Mouse (Mus musculus): ENCODE data around the gene Slc1a1.

Gene Slc1a1

DNA sequence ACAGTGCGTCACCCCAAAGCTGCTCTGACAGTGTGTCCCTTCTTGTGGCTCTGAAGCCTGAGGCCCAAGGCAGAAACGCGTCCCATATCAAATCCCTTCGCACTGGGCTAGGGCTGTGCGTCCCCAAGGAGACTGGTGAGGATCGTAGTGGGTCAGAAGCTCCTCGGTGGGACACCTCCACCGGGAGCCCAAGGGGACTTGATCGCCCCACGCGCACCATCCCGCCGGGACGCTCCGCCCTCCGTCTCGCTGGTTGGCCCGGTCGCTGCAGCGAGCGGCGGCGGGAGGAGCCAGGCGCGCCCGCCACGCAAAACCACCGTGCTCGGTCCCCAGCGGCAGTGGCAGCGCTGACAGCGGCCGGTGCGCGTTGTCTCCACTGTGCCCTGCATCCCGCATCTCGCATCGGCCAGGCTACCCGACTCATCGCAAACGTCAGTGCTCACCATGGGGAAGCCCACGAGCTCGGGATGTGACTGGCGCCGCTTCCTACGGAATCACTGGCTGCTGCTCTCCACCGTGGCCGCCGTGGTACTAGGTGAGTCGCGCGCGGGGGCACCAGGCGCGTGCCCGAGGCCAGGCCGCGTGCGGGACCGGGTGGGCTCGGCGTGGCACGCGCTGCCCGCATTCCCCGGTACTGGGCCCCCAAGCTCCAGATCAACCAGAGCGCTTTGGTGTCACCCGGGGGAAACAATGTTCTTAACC is at the start of gene Slc1a1:
Gene Slc1a1 (plus strand): TSS at position 252 of the 702 bp plus-strand sequence.
- DNase-seq, result peak; percentile 72

DNA sequence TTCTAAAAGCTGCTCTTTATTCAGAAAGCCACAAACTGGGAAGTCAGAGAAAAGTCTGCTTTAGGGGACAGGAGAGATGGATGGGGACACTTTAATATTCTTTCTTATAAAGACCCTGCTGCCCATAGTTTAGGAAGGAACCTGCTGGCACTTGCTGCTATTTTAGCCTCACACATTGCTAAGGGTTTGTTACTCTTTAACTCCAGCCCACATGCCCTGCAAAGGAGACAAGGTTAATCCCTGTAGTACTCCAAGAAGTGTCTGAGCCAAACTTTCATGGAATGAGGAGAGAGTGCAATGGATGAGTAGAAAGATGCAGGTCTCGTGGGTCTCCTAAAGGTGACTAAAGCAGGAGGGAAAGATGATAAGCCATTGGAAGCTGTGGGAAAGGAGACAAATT is 44.7 kb upstream of the Slc1a1 start:
- DNase-seq, result no peak

DNA sequence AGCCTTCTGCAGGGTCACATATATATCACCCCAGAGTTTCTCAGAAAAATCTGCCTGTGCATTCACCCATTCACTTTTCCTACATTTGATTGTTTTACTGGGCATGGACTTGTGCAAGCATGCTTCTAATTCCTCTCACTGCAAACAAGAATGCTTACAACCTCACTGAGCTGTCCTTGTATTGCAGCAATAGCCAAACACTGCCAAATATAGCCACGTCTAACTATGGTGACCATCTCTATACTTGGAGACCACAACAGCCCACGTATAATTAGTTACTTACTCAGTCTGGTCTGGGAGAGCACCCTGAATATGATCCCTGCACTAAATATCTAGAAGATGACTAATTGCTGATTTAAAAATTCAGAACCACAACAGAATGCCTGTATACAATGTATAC is 41.5 kb upstream of the Slc1a1 start:
- no peak for DNase-seq

DNA sequence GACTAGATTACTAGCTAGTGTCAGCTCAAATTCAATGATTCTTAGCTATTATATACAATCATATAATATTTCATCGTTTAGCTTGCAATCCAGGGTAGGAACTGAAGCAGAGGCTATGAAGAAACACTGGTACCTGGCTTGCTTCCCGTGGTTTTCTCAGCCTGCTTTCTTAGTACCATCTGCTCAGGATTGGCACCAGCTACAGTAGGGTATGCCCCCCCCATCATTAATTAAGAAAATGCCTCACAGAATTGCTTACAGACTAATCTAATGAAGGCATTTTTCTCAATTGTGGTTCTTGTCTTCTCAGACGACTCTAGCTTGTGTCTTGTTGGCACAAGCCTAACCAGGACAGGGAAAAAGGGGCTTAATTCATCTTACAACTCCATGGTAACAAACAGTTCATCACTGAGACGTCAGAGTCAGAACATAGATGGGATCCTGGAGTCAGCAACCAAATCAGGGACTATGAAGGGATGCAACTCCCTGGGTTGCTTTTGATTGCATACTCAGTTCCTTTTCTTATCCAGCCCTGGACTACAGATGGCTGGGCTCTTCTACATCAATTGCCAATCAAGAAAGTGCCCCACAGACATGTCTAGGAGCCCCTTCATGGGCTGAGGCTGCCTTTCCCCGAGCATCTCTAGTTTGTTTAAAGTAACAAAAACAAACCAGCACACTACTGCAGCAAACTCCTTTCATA is 38.6 kb upstream of the Slc1a1 start:
- no peak for DNase-seq

DNA sequence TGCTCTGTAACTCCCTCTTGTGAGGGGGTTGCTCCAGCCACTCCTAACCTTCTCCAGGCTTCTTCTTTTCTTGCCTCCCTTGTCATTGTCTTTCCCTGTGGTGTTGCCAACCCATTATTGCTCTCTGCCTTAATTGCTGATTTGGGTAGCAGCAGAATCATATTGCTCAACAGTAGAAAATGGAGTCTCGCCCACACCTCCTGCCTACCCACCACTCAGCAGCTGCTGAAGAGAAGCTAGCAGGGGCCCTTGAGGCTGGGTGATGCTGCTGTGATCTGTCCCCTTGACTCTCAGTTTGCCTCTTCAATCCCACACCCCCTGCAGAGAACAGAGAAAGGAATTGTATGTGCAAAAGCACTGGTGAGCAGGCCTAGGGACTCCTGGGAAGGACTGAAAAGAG is 37.9 kb upstream of the Slc1a1 start:
- no peak for DNase-seq

DNA sequence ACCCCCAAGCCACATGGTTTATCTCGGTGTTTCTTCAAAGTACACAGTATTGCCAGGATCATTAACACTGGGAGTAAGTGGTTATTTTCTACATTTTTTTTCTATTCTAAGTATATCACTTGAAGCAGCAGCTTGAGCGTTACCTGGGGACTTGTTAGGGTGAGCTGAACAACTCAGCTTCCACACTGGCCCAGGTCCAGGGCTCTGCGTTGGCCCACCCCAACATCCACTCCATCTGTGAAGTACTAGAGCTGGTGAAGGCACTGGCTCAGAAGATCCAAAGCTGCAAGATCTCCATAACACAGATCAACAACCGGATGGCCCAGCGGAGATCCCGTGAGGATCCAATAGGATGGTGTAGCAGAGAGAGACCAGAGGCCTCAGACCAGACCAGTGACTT is 37.2 kb upstream of the Slc1a1 start:
- DNase-seq, result no peak

DNA sequence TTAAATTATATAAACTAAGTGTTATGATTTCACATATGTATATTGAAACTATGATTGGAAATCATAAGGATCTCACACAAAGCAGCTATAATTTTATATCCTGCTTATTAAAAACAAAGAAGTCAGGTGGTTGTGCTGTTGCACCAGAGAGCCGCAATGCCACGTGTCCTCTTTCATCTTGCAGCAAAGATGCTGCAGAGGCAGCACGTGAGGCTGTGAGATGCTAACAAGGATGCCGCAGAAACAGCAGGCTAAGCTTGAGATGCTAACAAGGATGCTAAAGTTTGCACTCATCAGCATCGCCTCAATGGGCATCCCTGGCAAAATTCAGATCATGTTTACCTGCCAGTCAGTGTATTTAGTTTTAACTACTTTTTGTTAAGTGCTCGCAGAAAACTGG is 34.4 kb upstream of the Slc1a1 start:
- DNase-seq, result no peak

DNA sequence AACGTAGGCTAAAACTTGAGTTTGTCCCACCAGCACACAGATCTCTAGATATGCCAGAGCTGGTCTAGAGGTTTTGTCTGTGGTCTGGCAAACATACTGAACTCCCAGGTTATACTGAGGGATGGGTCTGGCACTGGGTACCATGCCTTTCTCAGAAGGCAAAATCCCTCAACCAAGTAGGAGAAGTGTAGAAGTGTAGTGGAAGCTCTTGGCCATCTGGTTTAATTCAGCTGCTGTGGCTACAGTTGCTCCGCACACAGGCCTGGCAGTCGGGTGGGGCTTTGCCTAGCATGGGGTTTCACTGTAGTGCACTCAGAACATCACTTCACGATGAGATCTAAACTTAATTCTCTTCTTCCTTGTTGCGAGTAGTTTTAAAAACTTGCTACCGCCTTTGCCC is 28.6 kb upstream of the Slc1a1 start:
- DNase-seq, result no peak

DNA sequence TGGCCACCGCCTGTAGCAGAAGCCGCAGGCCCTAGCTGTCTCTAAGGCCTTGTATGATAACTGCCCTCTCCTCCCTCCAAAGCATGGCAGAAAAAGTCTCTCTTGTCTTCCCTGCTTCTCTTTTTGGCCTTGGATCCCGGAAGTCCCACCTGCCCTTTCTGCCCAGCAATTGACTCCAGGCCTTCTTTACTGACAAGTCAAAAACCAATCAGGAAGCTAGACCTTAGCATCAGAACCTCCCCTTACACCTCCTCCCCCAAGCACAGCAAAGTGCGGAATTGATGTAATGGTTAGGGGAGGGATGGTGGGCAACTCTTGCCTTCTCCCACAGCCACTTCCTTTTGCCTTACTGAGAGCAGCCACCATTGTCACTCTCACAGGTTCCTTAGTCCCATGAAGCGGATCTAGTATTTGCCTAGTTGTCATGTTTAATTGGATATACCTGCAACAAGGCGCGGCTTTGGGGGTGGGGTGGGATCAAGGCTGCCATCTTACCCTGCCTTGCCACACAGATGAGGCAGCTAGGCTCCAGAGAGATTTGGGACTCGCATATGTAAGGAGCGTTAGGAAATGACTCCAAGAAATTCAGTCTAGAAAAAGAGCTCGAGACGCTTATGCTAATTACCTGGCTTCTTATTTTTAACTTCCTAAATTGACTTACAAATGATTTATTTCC is 27.9 kb upstream of the Slc1a1 start:
- DNase-seq, result no peak

DNA sequence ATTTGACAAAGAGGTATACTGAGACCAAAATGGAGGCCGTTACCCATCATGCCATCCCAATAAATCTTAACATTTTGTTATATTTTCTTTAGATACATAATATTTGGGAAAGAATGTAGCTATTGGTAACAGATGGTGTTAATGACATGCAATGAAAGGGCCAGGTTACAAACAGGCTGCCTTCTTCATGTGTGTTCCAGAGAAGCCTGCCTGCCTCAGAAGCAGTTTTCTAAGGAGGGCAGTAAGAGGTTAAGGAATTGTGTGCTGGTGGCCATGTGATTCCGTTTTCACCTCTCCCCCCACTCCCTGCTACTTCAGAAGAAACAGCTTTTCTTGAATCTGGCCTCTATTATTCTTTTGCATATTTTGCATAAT is 27.4 kb upstream of the Slc1a1 start:
- DNase-seq, result no peak

DNA sequence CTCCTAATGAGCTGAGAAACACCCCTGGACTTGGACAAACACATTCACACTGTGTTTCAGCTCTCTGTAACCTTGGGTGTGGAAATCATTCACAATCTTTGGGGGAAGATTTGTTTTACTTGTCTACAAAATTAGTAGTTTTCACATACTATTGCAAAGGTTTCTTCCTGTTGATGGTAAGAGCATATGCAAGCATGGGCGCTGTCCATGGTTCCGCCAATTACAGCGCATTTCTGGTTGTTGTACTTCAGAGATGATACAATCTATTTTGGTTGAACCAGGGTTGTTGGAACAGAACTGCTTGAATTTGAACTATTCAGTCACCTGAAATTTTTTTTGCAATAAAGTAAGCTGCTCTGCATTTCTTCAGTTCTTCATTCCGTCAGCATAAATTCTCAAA is 16.6 kb upstream of the Slc1a1 start:
- DNase-seq, result no peak

DNA sequence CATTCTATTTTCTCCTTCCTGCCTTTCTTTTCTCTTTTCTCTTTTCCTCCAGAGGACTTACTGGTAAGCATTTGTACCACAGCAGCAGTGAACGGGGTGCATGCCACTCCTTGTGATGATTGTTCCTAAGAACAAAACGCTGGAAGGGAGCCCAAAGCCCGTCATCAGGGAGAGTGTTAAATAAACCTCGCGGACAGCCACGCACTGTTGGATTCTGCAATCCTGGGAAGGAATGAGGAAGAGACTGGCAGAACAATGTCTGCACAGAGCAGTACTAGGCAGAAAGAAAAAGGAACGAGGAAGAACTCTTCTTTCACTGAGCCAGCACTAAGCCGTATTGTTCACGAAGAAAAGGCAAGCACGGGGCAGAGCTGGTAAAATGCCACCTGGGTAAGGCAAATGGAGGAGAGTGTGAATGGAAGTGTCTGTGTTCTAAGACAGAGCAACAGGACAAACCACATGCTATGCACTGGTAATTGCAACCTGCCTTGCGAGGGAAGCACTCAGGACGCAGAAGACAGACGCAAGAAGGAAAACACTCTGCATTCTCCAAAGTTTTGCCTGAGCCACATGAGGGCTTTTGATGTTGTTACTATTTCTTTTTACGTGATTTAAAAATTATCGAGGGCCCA is 7.0 kb upstream of the Slc1a1 start:
- no peak for DNase-seq

DNA sequence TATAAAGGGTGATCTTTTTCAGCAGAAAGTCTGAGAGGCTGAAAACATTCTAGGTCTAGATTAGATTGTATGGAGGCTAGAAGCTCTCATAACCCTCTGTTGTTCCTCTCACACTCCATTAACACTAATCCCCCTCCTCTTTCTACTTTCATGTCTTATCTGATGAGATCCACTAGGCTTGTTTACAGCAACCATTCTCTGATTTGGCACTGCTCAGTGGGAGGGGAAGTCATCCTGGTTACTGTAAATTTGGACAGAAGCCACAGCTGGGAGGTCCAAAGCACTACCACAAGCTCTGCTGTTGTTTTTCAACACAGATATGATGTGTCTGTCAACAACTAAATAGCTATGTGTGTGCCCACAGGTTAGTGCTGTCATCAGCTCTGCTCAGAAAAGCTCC is 3.5 kb upstream of the Slc1a1 start:
- DNase-seq, result no peak

DNA sequence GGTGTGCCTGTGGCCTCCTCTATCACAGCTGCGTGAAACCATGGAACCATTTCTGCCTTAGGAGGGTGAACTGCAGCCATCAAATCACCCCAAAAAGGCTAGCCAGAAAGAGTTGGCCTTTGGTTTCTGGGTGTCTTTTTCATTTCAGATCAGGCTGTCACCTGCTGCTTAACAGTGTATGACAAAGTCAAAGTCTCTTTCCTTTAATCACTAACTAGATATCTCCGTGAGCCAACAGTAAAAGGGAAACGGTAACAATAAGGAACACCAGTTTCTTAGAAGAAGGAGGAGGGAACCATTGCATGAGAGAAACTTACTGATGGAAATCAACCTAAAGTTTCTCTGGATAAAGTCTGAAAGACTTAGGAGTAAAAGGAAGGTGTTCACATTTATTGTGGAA is 2.2 kb upstream of the Slc1a1 start:
- no peak for DNase-seq

DNA sequence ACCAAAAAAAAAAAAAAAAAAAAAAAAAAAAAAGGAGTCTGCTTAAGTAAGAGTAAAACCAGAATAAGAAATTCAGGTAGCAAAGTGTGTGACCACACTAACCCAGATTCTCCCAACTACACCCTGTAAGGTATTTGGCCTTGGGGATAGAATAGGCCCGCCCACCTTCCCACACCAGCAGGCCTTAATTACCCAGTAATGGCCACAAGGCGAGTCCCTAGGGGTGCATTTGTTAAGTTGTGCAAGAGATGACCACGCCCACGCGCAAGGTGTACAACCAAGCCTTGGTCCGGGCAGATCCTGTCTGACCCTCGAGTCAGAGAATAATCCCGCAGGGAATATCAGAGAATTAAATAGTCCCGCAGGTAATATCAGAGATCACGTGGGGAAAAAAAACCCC is 461 bp upstream of the Slc1a1 start:
- DNase-seq, result peak; percentile 57

DNA sequence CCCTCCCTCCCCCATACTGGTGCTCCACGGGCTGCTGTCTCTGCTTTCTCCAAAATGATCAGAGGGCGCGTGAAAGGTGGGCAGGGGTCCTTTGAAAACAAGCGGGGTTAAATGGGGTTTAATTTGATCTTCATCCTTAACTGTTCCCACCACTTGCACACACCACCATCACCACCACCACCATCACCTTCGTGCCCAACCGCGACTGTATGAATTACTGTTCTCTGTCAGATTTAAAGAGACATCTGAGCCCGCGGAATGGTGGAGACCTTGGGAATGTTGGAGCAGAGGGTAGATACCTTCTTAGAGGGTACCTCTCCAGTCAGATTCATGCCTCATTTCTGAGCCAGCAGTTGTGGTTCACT is 633 bp downstream of the Slc1a1 start:
- peak; percentile 41 for DNase-seq

DNA sequence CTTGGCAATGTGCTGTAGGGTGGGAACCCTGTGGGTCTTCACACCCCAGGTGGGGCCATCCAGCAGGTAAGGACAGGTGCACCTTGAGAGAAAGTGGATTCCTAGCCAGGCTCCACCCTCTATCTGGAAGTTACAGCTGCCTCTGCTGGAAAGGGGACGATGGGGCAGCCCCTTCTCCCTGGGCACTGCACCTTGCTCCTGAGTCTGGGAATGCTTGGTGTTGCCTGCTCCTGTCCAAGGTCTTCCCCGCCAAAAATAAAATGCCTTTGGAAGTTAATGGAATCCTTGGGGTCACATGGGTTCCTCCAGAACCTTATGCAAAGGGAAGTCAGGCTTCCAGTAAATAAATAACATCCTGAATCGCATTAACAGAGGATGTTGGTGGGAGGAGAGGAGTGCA is 1.3 kb downstream of the Slc1a1 start:
- DNase-seq, result peak; percentile 22

DNA sequence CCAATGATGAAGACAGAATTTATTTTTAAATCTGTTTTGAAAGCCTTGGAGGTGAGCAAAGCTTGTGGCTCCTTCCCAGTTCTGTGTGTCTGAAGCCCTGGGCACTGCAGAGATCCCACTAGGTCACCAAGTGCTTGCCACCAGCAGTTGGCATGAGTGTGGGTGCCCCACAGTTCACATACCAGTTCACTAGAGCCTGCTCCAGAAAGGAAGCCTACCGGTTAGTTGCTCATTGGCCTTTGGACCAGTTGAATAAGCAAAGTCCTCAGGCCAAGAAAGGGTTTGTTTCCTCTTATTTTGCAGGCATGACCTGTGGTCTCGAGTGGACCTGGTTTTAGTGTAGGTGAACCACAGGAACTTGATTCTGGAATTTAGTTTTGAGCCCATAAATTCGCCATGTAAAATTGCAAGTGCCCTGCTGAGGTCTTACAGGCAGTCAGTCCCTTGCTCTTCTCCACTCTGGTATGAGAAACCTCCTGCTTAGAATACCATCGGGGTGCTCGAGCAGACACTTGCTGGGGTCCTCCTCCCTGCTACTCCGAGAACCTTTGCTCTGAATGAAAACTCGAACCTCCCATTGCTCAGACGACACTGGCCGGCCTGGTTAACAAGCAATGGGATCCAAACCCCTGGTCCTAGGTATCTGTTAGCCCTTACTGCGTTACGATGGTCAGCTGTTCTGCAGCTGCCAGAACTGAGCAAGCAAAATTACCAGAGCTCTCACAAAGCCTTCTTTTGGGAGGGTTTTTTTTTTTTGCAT is 2.0 kb downstream of the Slc1a1 start:
- peak; percentile 15 for DNase-seq

DNA sequence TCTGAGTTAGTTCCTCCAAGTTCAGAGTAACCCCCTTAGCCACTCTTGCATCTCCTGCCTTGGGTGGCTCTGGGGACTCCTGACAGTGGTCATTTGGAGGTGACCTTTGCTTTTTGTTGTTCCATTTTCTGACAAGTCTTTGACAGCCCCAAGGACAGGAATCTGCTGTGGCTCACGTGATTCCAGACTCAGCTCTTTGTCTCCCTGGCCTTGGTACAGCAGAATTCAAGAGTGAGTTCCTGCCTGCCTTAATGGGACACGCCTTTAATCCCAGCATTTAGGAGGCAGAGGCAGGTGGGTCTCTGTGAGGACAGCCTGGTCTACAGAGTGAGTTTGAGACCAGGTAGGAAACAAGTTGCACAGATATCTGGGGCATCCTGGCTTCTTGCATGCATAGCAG is 3.9 kb downstream of the Slc1a1 start:
- no peak for DNase-seq

DNA sequence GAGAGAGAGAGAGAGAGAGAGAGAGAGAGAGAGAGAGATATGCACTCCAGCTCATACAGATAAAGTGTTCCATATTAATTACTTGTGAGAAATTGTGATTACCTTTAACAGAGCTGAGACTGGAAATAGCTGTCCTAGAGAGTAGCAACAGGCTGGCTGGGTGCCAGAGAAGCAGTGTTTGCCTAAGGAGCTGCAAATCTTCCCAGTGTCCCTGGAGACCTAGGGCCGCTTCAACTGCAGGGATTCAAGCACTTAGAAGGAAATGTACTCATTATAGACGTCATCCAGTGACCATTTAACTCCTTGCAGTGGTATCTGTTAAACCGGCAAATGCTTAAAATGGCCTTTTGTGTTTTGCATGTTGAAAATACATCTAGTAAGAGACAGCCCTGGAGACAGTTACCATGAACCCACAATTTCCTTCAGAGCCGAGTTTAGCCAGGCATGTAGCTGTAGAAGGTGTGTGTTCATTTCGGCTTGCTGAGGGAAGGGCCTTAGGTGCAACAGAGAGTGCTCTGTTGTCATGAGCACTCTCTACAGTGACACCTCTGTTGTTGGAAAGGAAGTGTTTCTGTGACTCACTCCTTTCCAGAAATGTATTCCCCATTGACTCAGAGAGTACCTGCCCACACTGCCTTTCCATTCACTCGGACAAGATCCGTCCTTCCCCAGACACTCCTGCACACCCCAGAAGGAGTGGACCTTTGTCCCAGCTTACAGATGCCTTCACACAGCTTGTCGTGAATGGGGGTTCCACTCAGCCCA is 10.3 kb downstream of the Slc1a1 start:
- DNase-seq, result no peak

DNA sequence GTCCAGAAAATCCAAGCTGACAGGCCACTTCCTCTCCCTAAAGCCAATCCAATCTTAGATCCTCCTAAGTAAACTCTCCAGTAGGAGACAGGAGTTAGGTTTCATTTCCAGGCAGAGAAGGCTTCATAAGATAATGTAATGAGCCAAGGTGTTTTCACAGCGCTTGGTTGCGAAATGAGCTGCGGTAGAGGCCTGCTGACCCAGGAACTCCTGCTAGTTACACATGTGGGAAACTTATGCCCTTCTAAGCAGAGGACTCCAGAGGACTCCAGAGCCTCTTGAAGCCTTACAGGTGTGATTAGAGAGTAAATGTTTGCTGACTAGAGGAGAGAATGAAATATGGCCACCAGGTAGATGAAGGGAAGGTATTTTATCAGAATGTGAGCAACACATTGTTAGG is 15.7 kb downstream of the Slc1a1 start:
- DNase-seq, result no peak

DNA sequence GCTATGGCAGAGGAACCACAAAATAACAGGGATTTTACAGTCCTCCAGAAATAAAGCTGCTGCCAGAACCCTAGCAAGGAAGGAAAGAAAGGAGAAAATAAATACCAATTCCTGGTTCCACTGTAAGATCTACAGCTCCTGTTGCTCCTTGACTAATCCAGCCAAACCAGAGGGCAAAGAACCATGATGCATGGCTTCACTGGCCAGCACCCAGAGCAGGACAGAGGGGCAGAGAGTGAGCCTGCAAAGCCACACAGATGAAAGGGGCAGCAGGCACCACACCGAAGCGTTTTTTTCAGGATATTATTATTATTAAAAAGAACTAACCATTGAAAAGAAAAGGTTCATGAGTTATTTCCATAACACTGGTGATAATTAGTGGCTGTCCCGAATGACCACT is 17.2 kb downstream of the Slc1a1 start:
- no peak for DNase-seq
